ENCODE assay signal across 9 mouse cellular contexts in the genomic region with DNA sequence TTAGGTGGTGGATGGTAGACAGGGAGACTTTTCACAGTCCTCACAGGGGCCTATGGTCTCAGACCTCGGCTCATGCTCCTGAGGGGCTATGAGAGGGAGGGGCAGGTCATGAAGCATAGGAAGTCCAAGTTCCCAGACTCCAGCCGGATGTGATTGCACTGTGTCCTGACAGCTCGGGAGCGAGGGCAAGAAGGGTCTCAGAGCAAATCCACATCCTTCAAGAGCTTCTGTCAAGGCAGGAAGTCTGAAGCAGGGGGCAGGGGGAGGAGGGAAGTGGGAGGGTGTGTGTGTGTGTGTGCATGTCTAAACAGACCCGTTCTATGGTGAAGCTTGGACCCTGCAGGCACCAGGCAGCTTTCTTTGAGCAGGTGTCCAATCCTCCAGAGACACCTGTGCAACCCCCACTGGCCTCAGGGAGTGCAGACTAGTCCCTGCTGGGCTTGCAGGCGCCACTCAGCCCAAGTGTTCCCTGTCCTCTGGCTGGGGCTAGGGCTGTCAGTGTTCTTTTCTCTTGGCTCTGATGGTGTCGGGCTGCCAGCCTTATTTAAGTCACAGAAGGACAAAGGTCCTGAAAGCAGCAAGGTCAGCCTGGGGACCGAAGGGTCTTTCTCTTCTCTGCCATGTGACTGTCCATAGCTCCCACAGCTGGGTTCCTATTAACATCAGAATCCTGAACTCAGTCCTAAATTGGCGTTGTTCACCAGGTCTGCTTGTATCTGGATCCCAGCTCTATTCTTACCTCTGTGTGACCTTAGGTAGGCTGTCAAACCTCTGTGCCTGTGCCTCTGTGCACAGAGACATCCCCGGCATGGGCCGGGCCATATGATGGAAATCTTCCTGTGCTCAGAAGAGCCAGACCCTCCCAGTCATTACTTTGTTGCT. TPM values are rescaled to one million over a fixed set of nuclear protein-coding genes. Genes with fewer than 3 reads are reported as not detected.
DNase-seq lines count a peak whose midpoint lies in the region; ATAC-seq and TF ChIP-seq lines count a peak whose summit lies in the region.
"Had no signal": no experiment of that assay in that cellular context is flagged by ENCODE, and none has a peak within 500 bp of the region (broad histone marks: within the 10 kb centered on the region; RNA-seq: fewer than 3 reads in every experiment).

No protein-coding gene starts in this region.

- H3K4me3 ChIP-seq in heart, embryonic 13.5 days = 0 out of 2 replicates have a peak overlapping the region, but pooled peaks have one; percentile 8
- H3K4me3 ChIP-seq in embryonic facial prominence, embryonic 14.5 days (ENCODE audit: low read depth, low read length) = no peak overlapping the region
- no peak overlapping the region for H3K4me3 ChIP-seq in lung, postnatal 0 days (ENCODE audit: low read depth, low read length)
- H3K4me3 ChIP-seq: forebrain, embryonic 13.5 days had no signal

- peaks cover 74% of the 10 kb centered on the region for H3K36me3 ChIP-seq in heart, embryonic 13.5 days
- H3K36me3 ChIP-seq in embryonic facial prominence, embryonic 14.5 days (ENCODE audit: control insufficient read depth, insufficient read depth, low read length) = peaks cover 95% of the 10 kb centered on the region
- peaks cover 11% of the 10 kb centered on the region; the same call in 1 of the 2 replicates for H3K36me3 ChIP-seq in lung, postnatal 0 days (ENCODE audit: insufficient read depth, low read length)

- ATAC-seq in heart, embryonic 13.5 days (ENCODE audit: extremely low read depth, insufficient number of reproducible peaks, low FRiP score, low TSS enrichment) = 0 out of 2 replicates have a peak, but pooled peaks have one; percentile 3
- no peak for ATAC-seq in embryonic facial prominence, embryonic 14.5 days (ENCODE audit: low read depth)
- ATAC-seq in lung, postnatal 0 days = peak; percentile 61
- ATAC-seq: forebrain, embryonic 13.5 days had no signal

- peak overlapping the region; percentile 74 for H3K9ac ChIP-seq in heart, embryonic 13.5 days
- no peak overlapping the region for H3K9ac ChIP-seq in embryonic facial prominence, embryonic 14.5 days (ENCODE audit: low read depth, low read length)
- 0 out of 2 replicates have a peak overlapping the region, but pooled peaks have one; percentile 3 for H3K9ac ChIP-seq in lung, postnatal 0 days (replicated peaks; ENCODE audit: low read depth)
- H3K9ac ChIP-seq: forebrain, embryonic 13.5 days had no signal

- TF ChIP-seq CTCF in lung, postnatal 0 days (IDR thresholded peaks at IDR 0.05) = no peak

- WGBS in heart, embryonic 13.5 days = 48% methylated on average over 11 of the region's 11 CpGs
- WGBS in embryonic facial prominence, embryonic 14.5 days = 62% methylated on average over 11 of the region's 11 CpGs
- 49% methylated on average over 11 of the region's 11 CpGs for WGBS in lung, postnatal 0 days

- TF ChIP-seq EP300 in lung, postnatal 0 days (IDR thresholded peaks at IDR 0.05) = peak; percentile 45; the same call in 1 of the 2 replicates

- peak overlapping the region; percentile 14 for H3K4me2 ChIP-seq in heart, embryonic 13.5 days
- no peak overlapping the region for H3K4me2 ChIP-seq in embryonic facial prominence, embryonic 14.5 days (ENCODE audit: low read depth, low read length)
- H3K4me2 ChIP-seq in lung, postnatal 0 days (replicated peaks; ENCODE audit: low read depth, low read length) = peak overlapping the region; percentile 27
- H3K4me2 ChIP-seq: forebrain, embryonic 13.5 days had no signal

- DNase-seq in heart, adult 9 months (ENCODE audit: low spot score in 2 of 2) = no peak
- peak; percentile 26 for DNase-seq in embryonic facial prominence, embryonic 14.5 days (ENCODE audit: low spot score)
- peak; percentile 64 for DNase-seq in kidney, adult 9 months
- DNase-seq in lung, postnatal 0 days (ENCODE audit: low spot score) = peak; percentile 63
- DNase-seq in urinary bladder, adult 18-20 months (ENCODE audit: low spot score in 2 of 2) = no peak
- DNase-seq in gastrocnemius, postnatal 4 days (ENCODE audit: low spot score in 2 of 2) = no peak
- no peak for DNase-seq in gastrocnemius, postnatal 10 days

- peak overlapping the region; percentile 89 for H3K27ac ChIP-seq in heart, embryonic 13.5 days (replicated peaks)
- H3K27ac ChIP-seq in embryonic facial prominence, embryonic 14.5 days (replicated peaks; ENCODE audit: low read depth, low read length) = peak overlapping the region; percentile 11; the same call in 1 of the 2 replicates
- H3K27ac ChIP-seq in lung, postnatal 0 days (ENCODE audit: low read length) = peak overlapping the region; percentile 85

- no peaks in the 10 kb centered on the region for H3K9me3 ChIP-seq in heart, embryonic 13.5 days
- H3K9me3 ChIP-seq in embryonic facial prominence, embryonic 14.5 days (ENCODE audit: control insufficient read depth, low read length) = no peaks in the 10 kb centered on the region
- H3K9me3 ChIP-seq in lung, postnatal 0 days (ENCODE audit: low read length) = no peaks in the 10 kb centered on the region
- H3K9me3 ChIP-seq: forebrain, embryonic 13.5 days had no signal

- H3K4me1 ChIP-seq in heart, embryonic 13.5 days = peaks cover 57% of the 10 kb centered on the region
- H3K4me1 ChIP-seq in embryonic facial prominence, embryonic 14.5 days (ENCODE audit: control insufficient read depth, insufficient read depth, low read length) = no peaks in the 10 kb centered on the region
- peaks cover 18% of the 10 kb centered on the region for H3K4me1 ChIP-seq in lung, postnatal 0 days (ENCODE audit: insufficient read depth, low read depth, low read length)

- H3K27me3 ChIP-seq in heart, embryonic 13.5 days (replicated peaks) = no peaks in the 10 kb centered on the region
- no peaks in the 10 kb centered on the region for H3K27me3 ChIP-seq in embryonic facial prominence, embryonic 14.5 days (replicated peaks; ENCODE audit: control insufficient read depth, insufficient read depth, low read length)
- H3K27me3 ChIP-seq in lung, postnatal 0 days (replicated peaks; ENCODE audit: insufficient read depth, low read length) = no peaks in the 10 kb centered on the region
- H3K27me3 ChIP-seq: forebrain, embryonic 13.5 days had no signal

RNA-seq across cellular contexts. Expression of gene Dnlz, which starts 9.1 kb away (rescaled TPM):
- polyA plus RNA-seq in heart, embryonic 13.5 days (2015; fragmentation: Nextera tagmentation; extraction: Ambion mirVana) = 27.5 and 28.7 TPM in 2 replicates
- polyA plus RNA-seq in embryonic facial prominence, embryonic 14.5 days (2014; fragmentation: Nextera tagmentation; extraction: Ambion mirVana) = 24.2 and 27.6 TPM in 2 replicates
- 14.2 and 15.5 TPM in 2 replicates for polyA plus RNA-seq in lung, postnatal 0 days (2015; fragmentation: Nextera tagmentation; extraction: Ambion mirVana)
- 10 to 100 TPM; 18.5 to 21.0 TPM for total RNA-seq in gastrocnemius, postnatal 4 days (2021)
- 10 to 100 TPM; 18.0 to 18.9 TPM for total RNA-seq in gastrocnemius, postnatal 10 days (2021)

RNA-seq across cellular contexts. Expression of gene Card9, which starts 17.9 kb away (rescaled TPM):
- polyA plus RNA-seq in heart, embryonic 13.5 days (2015; fragmentation: Nextera tagmentation; extraction: Ambion mirVana) = 0.41 and 0.62 TPM in 2 replicates
- 1.3 and 2.1 TPM in 2 replicates for polyA plus RNA-seq in embryonic facial prominence, embryonic 14.5 days (2014; fragmentation: Nextera tagmentation; extraction: Ambion mirVana)
- polyA plus RNA-seq in lung, postnatal 0 days (2015; fragmentation: Nextera tagmentation; extraction: Ambion mirVana) = 9.9 and 10.9 TPM in 2 replicates
- 1 to 10 TPM; 1.6 to 1.8 TPM for total RNA-seq in gastrocnemius, postnatal 4 days (2021)
- 1 to 10 TPM in 1 of 2 experiments, under 1 TPM in 1; 0.82 to 1.5 TPM for total RNA-seq in gastrocnemius, postnatal 10 days (2021)

RNA-seq across cellular contexts. Expression of gene Gpsm1, which starts 27.5 kb away (rescaled TPM):
- polyA plus RNA-seq in heart, embryonic 13.5 days (2015; fragmentation: Nextera tagmentation; extraction: Ambion mirVana) = 37.3 TPM in 2 replicates
- polyA plus RNA-seq in embryonic facial prominence, embryonic 14.5 days (2014; fragmentation: Nextera tagmentation; extraction: Ambion mirVana) = 29.3 and 33.8 TPM in 2 replicates
- polyA plus RNA-seq in lung, postnatal 0 days (2015; fragmentation: Nextera tagmentation; extraction: Ambion mirVana) = 29.0 and 33.0 TPM in 2 replicates
- total RNA-seq in gastrocnemius, postnatal 4 days (2021) = 10 to 100 TPM; 24.1 to 28.1 TPM
- 10 to 100 TPM; 12.9 to 16.6 TPM for total RNA-seq in gastrocnemius, postnatal 10 days (2021)

RNA-seq across cellular contexts. Expression of gene Snapc4, which starts 37.6 kb away (rescaled TPM):
- 15.7 and 18.9 TPM in 2 replicates for polyA plus RNA-seq in heart, embryonic 13.5 days (2015; fragmentation: Nextera tagmentation; extraction: Ambion mirVana)
- 20.2 and 22.9 TPM in 2 replicates for polyA plus RNA-seq in embryonic facial prominence, embryonic 14.5 days (2014; fragmentation: Nextera tagmentation; extraction: Ambion mirVana)
- polyA plus RNA-seq in lung, postnatal 0 days (2015; fragmentation: Nextera tagmentation; extraction: Ambion mirVana) = 7.4 and 9.3 TPM in 2 replicates
- total RNA-seq in gastrocnemius, postnatal 4 days (2021) = 10 to 100 TPM; 20.6 to 22.2 TPM
- total RNA-seq in gastrocnemius, postnatal 10 days (2021) = 10 to 100 TPM; 11.1 to 14.5 TPM

RNA-seq across cellular contexts. Expression of gene Entr1, which starts 46.3 kb away (rescaled TPM):
- 70.8 and 72.4 TPM in 2 replicates for polyA plus RNA-seq in heart, embryonic 13.5 days (2015; fragmentation: Nextera tagmentation; extraction: Ambion mirVana)
- 102 and 109 TPM in 2 replicates for polyA plus RNA-seq in embryonic facial prominence, embryonic 14.5 days (2014; fragmentation: Nextera tagmentation; extraction: Ambion mirVana)
- polyA plus RNA-seq in lung, postnatal 0 days (2015; fragmentation: Nextera tagmentation; extraction: Ambion mirVana) = 75.3 and 85.5 TPM in 2 replicates
- 10 to 100 TPM; 42.7 to 50.2 TPM for total RNA-seq in gastrocnemius, postnatal 4 days (2021)
- total RNA-seq in gastrocnemius, postnatal 10 days (2021) = 10 to 100 TPM; 25.7 to 35.3 TPM

Comparison
In these comparisons a context has a peak if more than half of its experiments do, and no peak if none do; other contexts are left out.
1. H3K27ac ChIP-seq: peak in every context shown above with its lines; median percentile 89 in heart, embryonic 13.5 days; 85 in lung, postnatal 0 days; 11 in embryonic facial prominence, embryonic 14.5 days.
2. DNase-seq: peak in embryonic facial prominence, embryonic 14.5 days (single experiment), kidney, adult 9 months (single experiment) and lung, postnatal 0 days (single experiment); none in heart, adult 9 months (0 of 2), urinary bladder, adult 18-20 months (0 of 2), gastrocnemius, postnatal 4 days (0 of 2) and gastrocnemius, postnatal 10 days (single experiment).